Mouse (Mus musculus) embryo, embryonic 9.5 days (tissue): ENCODE measurements at regions not wholly inside any gene's neighbourhood (a gene's known extent, or its start where the extent isn't known, plus 50 kb on each side); places are given as distances from the start of the nearest gene placed in this dataset.
"Not testable (repeated sequence)": the region's sequence is repeated elsewhere in the genome, so short reads cannot be mapped to it uniquely, and the experiment has no call there.

Experiments
- DNase-seq: peaks from one replicate; pipeline ENCODE4 v3.0.0-alpha.2; 2017; ENCODE audit errors: extremely low spot score

GRCm38 (mm10) chr4:131417159-131417748 lies 420.8 kb downstream of the Ptpru start:
- no peak for DNase-seq

- no peak for DNase-seq
Observed at GRCm38 (mm10) chr4:131425311-131425710, 412.8 kb downstream of the Ptpru start.

GRCm38 (mm10) chr4:131427871-131428270 lies 410.2 kb downstream of the Ptpru start:
- no peak for DNase-seq

GRCm38 (mm10) chr4:131429356-131429755 lies 408.7 kb downstream of the Ptpru start:
- DNase-seq: no peak

DNA sequence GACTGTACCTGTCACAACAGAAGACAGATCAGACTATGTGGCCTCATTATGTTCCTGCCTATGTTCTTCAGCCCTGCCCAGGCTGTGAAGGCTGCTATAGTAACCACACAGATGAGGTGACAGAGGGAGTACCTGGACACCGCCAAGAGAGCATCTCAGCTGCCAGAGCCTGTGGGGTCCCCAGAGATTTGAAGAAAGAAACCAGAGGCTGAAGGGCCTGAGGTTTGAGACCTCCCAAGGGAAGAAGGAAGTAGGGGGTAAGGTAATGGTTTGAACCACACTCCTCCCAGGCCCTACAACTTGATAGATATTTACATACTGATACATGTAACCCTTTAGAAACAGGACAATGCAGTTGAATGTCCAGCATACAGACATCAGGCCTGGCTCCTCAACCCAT lies 407.7 kb downstream of the Ptpru start:
- no peak for DNase-seq

- peak; percentile 79 for DNase-seq
Observed at GRCm38 (mm10) chr4:131431188-131431587, 406.9 kb downstream of the Ptpru start.

- no peak for DNase-seq
Observed at GRCm38 (mm10) chr4:131432591-131433177, 405.4 kb downstream of the Ptpru start.

GRCm38 (mm10) chr4:131435222-131435621 lies 402.9 kb downstream of the Ptpru start:
- no peak for DNase-seq

GRCm38 (mm10) chr4:131438403-131438802 lies 399.7 kb downstream of the Ptpru start:
- DNase-seq: no peak

- DNase-seq: no peak
Observed at GRCm38 (mm10) chr4:131438883-131439282, 399.2 kb downstream of the Ptpru start.

GRCm38 (mm10) chr4:131440845-131441244 lies 397.2 kb downstream of the Ptpru start:
- no peak for DNase-seq

- DNase-seq: no peak
Observed at GRCm38 (mm10) chr4:131443518-131443917, 394.6 kb downstream of the Ptpru start.

DNA sequence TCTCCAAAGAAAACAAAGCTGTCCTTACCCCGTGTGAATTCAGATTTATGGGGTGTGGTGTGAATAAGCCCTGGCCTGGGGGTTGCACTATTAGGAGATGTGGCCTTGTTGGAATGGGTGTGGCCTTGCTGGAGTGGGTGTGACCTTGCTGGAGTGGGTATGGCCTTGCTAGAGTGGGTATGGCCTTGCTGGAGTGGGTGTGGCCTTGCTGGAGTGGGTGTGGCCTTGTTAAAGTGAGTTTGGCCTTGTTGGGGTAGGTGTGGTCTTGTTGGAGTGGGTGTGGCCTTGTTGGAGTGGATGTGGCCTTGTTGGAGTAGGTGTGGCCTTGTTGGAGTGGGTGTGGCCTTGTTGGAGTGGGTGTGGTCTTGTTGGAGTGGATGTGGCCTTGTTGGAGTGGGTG lies 387.8 kb downstream of the Ptpru start:
- DNase-seq: not testable (repeated sequence)

DNA sequence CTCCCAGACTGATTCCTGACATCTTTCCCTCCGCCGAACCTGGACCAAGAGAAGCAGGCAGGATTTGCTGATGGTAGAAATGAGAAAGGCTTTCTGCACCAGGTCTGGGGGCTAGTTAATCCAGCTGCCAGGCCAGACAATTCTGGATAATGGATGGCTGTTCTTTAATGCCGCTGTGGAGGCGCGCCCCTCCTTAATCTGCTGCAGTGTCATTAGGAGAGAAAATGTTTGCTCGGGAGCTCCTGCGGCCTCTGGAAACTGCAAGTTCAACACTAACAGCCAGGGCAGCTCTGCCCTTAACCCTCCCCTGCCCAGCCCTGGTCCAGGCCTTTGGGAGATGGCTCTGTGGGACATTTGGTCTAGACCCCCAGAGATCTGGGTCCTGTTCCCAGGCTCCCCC lies 380.5 kb downstream of the Ptpru start:
- DNase-seq: no peak

GRCm38 (mm10) chr4:131459746-131460145 lies 378.3 kb downstream of the Ptpru start:
- DNase-seq: no peak

DNA sequence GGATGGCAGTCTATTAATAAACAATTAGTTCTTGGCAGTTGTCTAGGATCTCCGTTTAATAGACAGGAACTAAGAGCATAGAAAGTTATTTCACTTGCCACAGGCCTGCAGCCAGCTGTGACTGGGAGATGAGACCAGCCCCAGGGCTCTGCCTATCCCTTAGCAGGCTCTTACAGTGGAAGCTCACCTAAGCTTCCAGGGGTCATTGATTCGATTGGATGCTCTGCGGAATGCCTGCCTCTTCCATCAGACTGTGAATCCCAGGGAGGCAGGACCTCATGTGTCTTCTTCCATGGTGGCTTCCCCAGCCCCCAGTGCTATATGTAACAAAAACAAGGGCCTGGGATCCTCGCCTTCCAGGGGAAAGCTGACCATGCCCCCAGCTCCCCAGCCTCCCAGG lies 376.8 kb downstream of the Ptpru start:
- DNase-seq: no peak

DNA sequence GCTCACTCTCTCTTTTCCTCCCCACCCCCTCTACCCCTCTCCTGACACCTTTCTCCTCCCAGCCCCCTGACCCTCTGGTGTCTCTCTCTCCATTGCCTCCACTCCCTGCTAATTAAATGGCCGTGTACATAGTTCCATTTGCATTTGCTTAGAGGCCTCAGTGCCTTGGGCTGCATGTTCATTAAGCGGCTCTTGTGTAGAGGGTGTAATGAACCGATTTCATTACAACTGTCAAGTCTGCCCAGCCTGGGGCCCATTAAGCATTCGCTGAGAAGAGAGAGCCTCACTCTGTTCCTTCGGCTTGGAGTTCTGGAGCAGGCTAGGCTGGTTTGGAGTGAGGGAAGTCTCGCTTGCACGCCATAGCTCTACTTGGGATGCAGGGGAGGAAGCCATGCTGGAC lies 376.4 kb downstream of the Ptpru start:
- DNase-seq: no peak

DNA sequence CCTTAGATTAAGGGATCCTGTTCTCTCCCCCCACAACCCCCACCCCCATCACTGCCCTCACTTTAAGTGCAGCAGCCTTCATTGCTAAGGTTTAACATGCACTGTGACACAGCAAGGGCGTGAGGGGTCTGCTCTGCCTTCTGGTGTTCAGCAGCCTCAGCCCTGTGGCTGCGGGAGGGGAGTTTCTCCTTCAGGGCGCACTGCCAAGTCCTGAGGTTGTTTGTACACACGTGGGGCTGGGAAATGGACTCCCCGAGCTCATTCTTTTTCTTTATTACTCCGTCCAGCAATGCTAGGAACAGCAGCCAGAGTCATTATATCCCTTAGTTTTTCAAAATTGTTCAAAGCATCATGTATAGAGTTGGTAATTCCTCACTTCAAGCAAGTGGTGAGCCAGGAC lies 363.1 kb downstream of the Ptpru start:
- no peak for DNase-seq

- no peak for DNase-seq
Observed at GRCm38 (mm10) chr4:131478923-131479322, 359.2 kb downstream of the Ptpru start.

- no peak for DNase-seq
Observed at GRCm38 (mm10) chr4:131483958-131484605, 354.0 kb downstream of the Ptpru start.

GRCm38 (mm10) chr4:131484607-131485111 lies 353.4 kb downstream of the Ptpru start:
- peak; percentile 42 for DNase-seq

GRCm38 (mm10) chr4:131485126-131485825 lies 352.8 kb downstream of the Ptpru start:
- no peak for DNase-seq

- DNase-seq: peak; percentile 85
Observed at GRCm38 (mm10) chr4:131486821-131487220, 351.3 kb downstream of the Ptpru start.
